Mouse (Mus musculus) heart, postnatal 0 days (tissue): ENCODE results near the gene Arl5b. TPM values are rescaled to one million over a fixed set of nuclear protein-coding genes. Genes with fewer than 3 reads are reported as not detected.

Source experiments
- ATAC-seq: fragments of 200-750 bp; cut with Nextera tagmentation; 2 replicates; pipeline ENCODE4 v1.8.0; 2017; ENCODE audit warnings: low read depth, moderate number of reproducible peaks, moderate library complexity; ENCODE audit not compliant: insufficient read depth
- DNase-seq: peaks from one replicate; pipeline ENCODE4 v3.0.0-alpha.2; 2016; ENCODE audit warnings: low spot score
- H3K27ac ChIP-seq: fragments of 300-500 bp; sonication (generic); 2 replicates; pipeline ENCODE4 v1.5.1; 2014; ENCODE audit warnings: low read depth, mild to moderate bottlenecking
- H3K27me3 ChIP-seq: fragments of 300-500 bp; sonication (generic); 2 replicates; pipeline ENCODE4 v1.6.1; 2014; ENCODE audit warnings: low read length, mixed read lengths; ENCODE audit not compliant: control insufficient read depth, insufficient read depth
- H3K36me3 ChIP-seq: fragments of 300-500 bp; sonication (generic); replicated peaks from 2 replicates; pipeline ENCODE4 v1.6.1; 2014; ENCODE audit warnings: low read length, mixed read lengths; ENCODE audit not compliant: control insufficient read depth, insufficient read depth
- H3K4me1 ChIP-seq: fragments of 300-500 bp; sonication (generic); 2 replicates; pipeline ENCODE4 v1.6.1; 2014; ENCODE audit warnings: antibody characterized with exemption; ENCODE audit not compliant: control insufficient read depth, insufficient read depth
- H3K4me2 ChIP-seq: fragments of 300-500 bp; sonication (generic); 2 replicates; pipeline ENCODE4 v1.6.1; 2014; ENCODE audit warnings: low read depth, mild to moderate bottlenecking, low read length, moderate library complexity
- H3K4me3 ChIP-seq: fragments of 300-500 bp; sonication (generic); 2 replicates; pipeline ENCODE4 v1.5.1; 2014; ENCODE audit warnings: low read depth, low read length
- H3K9ac ChIP-seq: fragments of 300-500 bp; sonication (generic); replicated peaks from 2 replicates; pipeline ENCODE4 v1.6.1; 2014; ENCODE audit warnings: low read depth, low read length, mixed read lengths
- H3K9me3 ChIP-seq: fragments of 300-500 bp; sonication (generic); replicated peaks from 2 replicates; pipeline ENCODE4 v1.6.1; 2016; ENCODE audit warnings: low read length; ENCODE audit not compliant: control insufficient read depth
- CTCF ChIP-seq: IDR thresholded peaks from 2 replicates; pipeline ENCODE4 v1.5.1; 2016; ENCODE audit warnings: antibody characterized with exemption, control low read depth, low read depth
- EP300 ChIP-seq: IDR thresholded peaks from 2 replicates; pipeline ENCODE4 v1.6.1; 2016; ENCODE audit warnings: antibody characterized with exemption, low read depth
- WGBS: fragments of 180-500 bp; shearing (Covaris S2); extraction: QIAGEN DNeasy Blood & Tissue Kit; methylation state at CpG from one replicate; pipeline ENCODE4 v1.1.7; 2014; 5-methylcytosine and 5-hydroxymethylcytosine counted together
- polyA plus RNA-seq: library from polyadenylated mRNA; unstranded; fragments of >200 nt; fragmentation: Nextera tagmentation; extraction: Ambion mirVana; gene quantifications from 2 replicates; pipeline ENCODE4 v1.2.1, GENCODE M21; 2015
- total RNA-seq: library from RNA; depleted of rRNA; stranded (reverse); fragments of >200 nt; gene quantifications from 2 replicates; pipeline ENCODE4 v1.2.3, GENCODE M21; 2014; ENCODE audit warnings: low replicate concordance; rRNA removed

Arl5b gene
- total and polyA plus RNA-seq, 2 experiments from 2014 or later, result 16.9 to 23.9 TPM

DNA sequence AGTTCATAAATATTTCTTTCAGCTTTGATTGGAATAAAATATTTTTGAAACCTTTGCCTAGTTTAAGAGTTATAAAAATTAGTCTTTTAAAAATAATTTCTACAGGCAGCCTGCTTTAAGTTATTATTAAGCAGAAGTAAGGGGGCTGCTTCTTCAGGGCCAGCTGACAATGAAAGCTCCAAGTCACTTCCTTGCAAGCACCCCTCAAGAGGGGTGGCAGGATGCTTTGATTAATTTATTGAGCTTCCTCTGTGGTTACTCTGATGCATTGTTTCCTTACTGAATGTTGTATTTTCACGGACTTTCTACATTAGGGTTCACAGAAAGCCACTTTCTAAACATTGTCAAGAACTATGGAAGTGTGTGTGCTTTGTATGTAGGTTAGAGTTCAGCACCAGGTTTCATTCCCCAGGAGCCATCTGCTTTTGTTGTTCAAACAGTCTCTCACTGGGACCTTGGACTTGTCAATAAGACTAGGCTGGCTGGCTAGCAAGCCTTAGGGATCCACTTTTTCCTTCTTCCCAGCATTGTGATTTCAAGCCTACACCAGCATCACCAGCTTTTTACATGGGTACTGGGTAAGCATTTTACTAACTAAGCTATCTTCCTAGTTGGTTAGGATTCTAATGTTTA is 62.7 kb downstream of the Arl5b start:
- 46% methylated on average over 1 of the region's 1 CpGs for WGBS
- Histone ChIP-seq H3K27ac (no peak overlapping the region), H3K4me2 (no peak overlapping the region), H3K9me3 (no peaks in the 10 kb centered on the region), H3K4me1 (no peaks in the 10 kb centered on the region), H3K9ac (no peak overlapping the region), H3K36me3 (no peaks in the 10 kb centered on the region), H3K27me3 (no peaks in the 10 kb centered on the region), H3K4me3 (no peak overlapping the region)
- TF ChIP-seq CTCF (no peak), EP300 (no peak)
- ATAC-seq (no peak), DNase-seq (no peak)

GRCm38 (mm10) chr2:15112741-15113140 is 63.5 kb downstream of the Arl5b start:
- WGBS, result 85% methylated on average over 6 of the region's 6 CpGs

DNA sequence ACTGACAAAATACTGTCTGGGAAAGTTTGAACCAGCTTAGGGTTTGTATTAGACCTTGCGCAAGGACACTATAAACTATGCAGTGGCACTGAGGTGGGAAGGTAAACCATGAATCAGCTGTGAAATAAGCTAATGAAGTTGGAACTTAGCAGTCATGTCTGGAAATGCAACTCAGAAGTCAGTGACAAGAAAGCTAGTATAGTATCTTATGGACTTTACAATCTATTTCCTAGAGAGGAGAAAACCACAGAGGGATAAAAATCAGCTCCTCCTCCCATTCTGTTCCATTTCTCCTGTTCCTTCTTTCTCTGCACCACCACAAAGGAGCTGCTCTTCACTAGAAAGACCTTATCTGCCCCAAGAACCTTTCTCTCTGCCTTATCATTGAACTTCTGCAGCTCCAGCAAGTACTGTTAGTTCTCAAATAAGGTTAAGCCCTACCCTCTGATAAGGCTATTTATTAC is 72.1 kb downstream of the Arl5b start:
- no peak for ATAC-seq
- Histone ChIP-seq H3K36me3 (no peaks in the 10 kb centered on the region), H3K4me2 (no peak overlapping the region), H3K4me3 (no peak overlapping the region), H3K27me3 (no peaks in the 10 kb centered on the region), H3K27ac (no peak overlapping the region), H3K4me1 (no peaks in the 10 kb centered on the region), H3K9me3 (no peaks in the 10 kb centered on the region), H3K9ac (no peak overlapping the region)
- 93% methylated on average over 1 of the region's 1 CpGs for WGBS
- TF ChIP-seq CTCF (no peak), EP300 (no peak)
- no peak for DNase-seq

More at GRCm38 (mm10) chr2:15112741-15113140, 63.5 kb downstream of the Arl5b start:
- Histone ChIP-seq H3K9me3 (no peaks in the 10 kb centered on the region), H3K36me3 (no peaks in the 10 kb centered on the region), H3K27ac (no peak overlapping the region), H3K4me3 (no peak overlapping the region), H3K27me3 (no peaks in the 10 kb centered on the region), H3K4me2 (no peak overlapping the region), H3K4me1 (no peaks in the 10 kb centered on the region), H3K9ac (no peak overlapping the region)
- DNase-seq (no peak), ATAC-seq (no peak)
- TF ChIP-seq CTCF, result no peak
- no peak for TF ChIP-seq EP300

Other genes with a start within 250 kb of the Arl5b start
- gene Nsun6, start 5.7 kb downstream of the Arl5b start, total RNA-seq, result 2.0 and 3.5 TPM in 2 replicates
- gene Nsun6, start 5.7 kb downstream of the Arl5b start, polyA plus RNA-seq, result 7.3 and 7.7 TPM in 2 replicates